Comparison of ENCODE assay signal across 25 mouse cellular contexts in the genomic region with DNA sequence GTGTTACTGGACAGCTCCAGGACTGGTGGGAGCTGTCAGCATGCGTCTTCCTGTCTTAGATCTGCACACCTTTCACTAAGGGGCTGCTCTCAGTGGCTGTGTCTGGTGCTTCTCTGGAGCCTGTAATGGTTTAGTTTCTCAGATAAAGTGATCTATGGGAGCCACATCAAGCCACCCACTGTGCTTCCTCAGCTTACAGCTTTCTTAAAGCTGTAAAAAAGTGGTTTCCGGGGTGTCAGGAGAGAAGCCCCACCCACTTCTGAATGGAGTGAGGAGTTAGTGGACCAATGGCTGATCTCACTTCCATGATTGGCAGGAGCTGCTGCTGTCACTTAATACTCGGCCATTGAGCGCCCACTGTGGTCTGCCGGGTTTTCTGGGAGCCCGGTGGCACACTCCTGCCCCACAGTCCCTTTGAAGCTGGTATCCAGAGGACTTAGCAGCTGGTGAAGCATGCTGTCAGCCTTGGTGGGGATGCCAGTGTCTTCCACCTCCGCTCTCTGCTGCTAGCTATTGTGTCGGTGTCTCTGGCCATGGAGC. TPM values are rescaled to one million over a fixed set of nuclear protein-coding genes. Genes with fewer than 3 reads are reported as not detected.
A peak's percentile ranks its signal among the peaks of the same experiment; 100 is the strongest.
DNase-seq lines count a peak whose midpoint lies in the region; ATAC-seq lines count a peak whose summit lies in the region.
"Had no signal": no experiment of that assay in that cellular context is flagged by ENCODE, and none has a peak within 500 bp of the region (broad histone marks: within the 10 kb centered on the region; RNA-seq: fewer than 3 reads in every experiment).

No protein-coding gene starts in this region.

- no peak overlapping the region for H3K27ac ChIP-seq in kidney, embryonic 16.5 days (ENCODE audit: low read length)
- no peak overlapping the region for H3K27ac ChIP-seq in neural tube, embryonic 15.5 days (replicated peaks)
- H3K27ac ChIP-seq: embryonic facial prominence, embryonic 10.5 days; heart, adult 2 months had no signal

- peaks cover 67% of the 10 kb centered on the region for H3K36me3 ChIP-seq in kidney, embryonic 16.5 days (ENCODE audit: insufficient read depth, low read length)
- peaks cover 53% of the 10 kb centered on the region for H3K36me3 ChIP-seq in neural tube, embryonic 15.5 days

- no peak overlapping the region for H3K9ac ChIP-seq in kidney, embryonic 16.5 days (replicated peaks; ENCODE audit: low read length)
- no peak overlapping the region for H3K9ac ChIP-seq in neural tube, embryonic 15.5 days (replicated peaks)

- intact Hi-C loops in left cerebral cortex, postnatal 4 days (cut with DNase I): loop anchor here (5.0 kb wide), 1 partner anchor 131 kb away; no protein-coding TSS in a partner anchor

- ATAC-seq in frontal cortex, adult (ENCODE audit: low TSS enrichment): peak; percentile 39
- ATAC-seq in CD4-positive, CD25-positive, alpha-beta regulatory T cell, adult 4 months: peak; percentile 60
- peak; percentile 73 for ATAC-seq in inflammation-experienced regulatory T-cells, adult 6 months
- ATAC-seq in kidney, embryonic 16.5 days (ENCODE audit: low FRiP score, low TSS enrichment): no peak
- no peak for ATAC-seq in neural tube, embryonic 15.5 days (ENCODE audit: low FRiP score)
- ATAC-seq: hindbrain, embryonic 16.5 days had no signal

- no peaks in the 10 kb centered on the region for H3K27me3 ChIP-seq in kidney, embryonic 16.5 days (ENCODE audit: insufficient read depth, low read length)
- no peaks in the 10 kb centered on the region for H3K27me3 ChIP-seq in neural tube, embryonic 15.5 days (replicated peaks)

- H3K4me3 ChIP-seq in kidney, embryonic 16.5 days (ENCODE audit: low read length): no peak overlapping the region
- no peak overlapping the region for H3K4me3 ChIP-seq in neural tube, embryonic 15.5 days (replicated peaks)
- H3K4me3 ChIP-seq: embryonic facial prominence, embryonic 10.5 days; heart, adult 2 months had no signal

- H3K4me2 ChIP-seq in kidney, embryonic 16.5 days (replicated peaks; ENCODE audit: low read depth, low read length): no peak overlapping the region
- no peak overlapping the region for H3K4me2 ChIP-seq in neural tube, embryonic 15.5 days
- H3K4me2 ChIP-seq: liver, embryonic 11.5 days had no signal

- 73% methylated on average over 8 of the region's 8 CpGs for WGBS in kidney, embryonic 16.5 days
- WGBS in neural tube, embryonic 15.5 days: 62% methylated on average over 8 of the region's 8 CpGs

- DNase-seq in frontal cortex, postnatal 25 days (ENCODE audit: low spot score in 2 of 2): no peak
- DNase-seq in thymus, postnatal 10 days (ENCODE audit: low spot score in 2 of 2): peak; percentile 12 to 18
- no peak for DNase-seq in left cerebral cortex, postnatal 4 days
- DNase-seq: adrenal gland, postnatal 14 days; cerebellum, adult 18-20 months; gastrocnemius, postnatal 10 days; heart, adult 2 months; heart, postnatal 4 days; kidney, adult 11 months; kidney, postnatal 10 days; lung, adult 2 months; lung, postnatal 4 days; right cerebral cortex, postnatal 25 days had no signal

- H3K9me3 ChIP-seq in kidney, embryonic 16.5 days (ENCODE audit: low read length): no peaks in the 10 kb centered on the region
- H3K9me3 ChIP-seq in neural tube, embryonic 15.5 days (replicated peaks): no peaks in the 10 kb centered on the region
- H3K9me3 ChIP-seq: embryonic facial prominence, embryonic 10.5 days had no signal

- H3K4me1 ChIP-seq in kidney, embryonic 16.5 days (ENCODE audit: insufficient read depth, low read length): peaks cover 10% of the 10 kb centered on the region
- peaks cover 30% of the 10 kb centered on the region for H3K4me1 ChIP-seq in neural tube, embryonic 15.5 days
- H3K4me1 ChIP-seq: embryonic facial prominence, embryonic 10.5 days had no signal

RNA-seq across cellular contexts. Expression of gene Gm20388, which starts 35.8 kb away (rescaled TPM):
- 10 to 100 TPM; 10.7 to 12.8 TPM for polyA plus RNA-seq in CD4-positive, CD25-positive, alpha-beta regulatory T cell, adult 4 months (2017; shearing (Covaris generic))
- 10 to 100 TPM; 10.8 to 14.1 (median 11.8) TPM for polyA plus RNA-seq in inflammation-experienced regulatory T-cells, adult 6 months (2017; shearing (Covaris generic))
- total RNA-seq in left cerebral cortex, postnatal 4 days (2021): 10 to 100 TPM in 1 of 2 experiments, 1 to 10 TPM in 1; 6.5 to 12.8 TPM
- 2.9 and 7.7 TPM in 2 replicates for polyA plus RNA-seq in kidney, embryonic 16.5 days (2015; fragmentation: Nextera tagmentation; extraction: Ambion mirVana)
- polyA plus RNA-seq in neural tube, embryonic 15.5 days (2015; fragmentation: Nextera tagmentation; extraction: Ambion mirVana): 3.5 TPM in 1 of 2 replicates, not detected in the other
- polyA plus RNA-seq: forebrain, embryonic 11.5 days; heart, embryonic 14.5 days; limb, embryonic 11.5 days had no signal

RNA-seq across cellular contexts. Expression of gene Usp10, which starts 36.2 kb away (rescaled TPM):
- polyA plus RNA-seq in CD4-positive, CD25-positive, alpha-beta regulatory T cell, adult 4 months (2017; shearing (Covaris generic)): 10 to 100 TPM; 56.3 to 97.3 TPM
- polyA plus RNA-seq in inflammation-experienced regulatory T-cells, adult 6 months (2017; shearing (Covaris generic)): 10 to 100 TPM; 37.4 to 55.0 (median 43.9) TPM
- 100 to 1,000 TPM; 150 to 152 TPM for total RNA-seq in left cerebral cortex, postnatal 4 days (2021)
- polyA plus RNA-seq in kidney, embryonic 16.5 days (2015; fragmentation: Nextera tagmentation; extraction: Ambion mirVana): 194 and 197 TPM in 2 replicates
- 121 and 127 TPM in 2 replicates for polyA plus RNA-seq in neural tube, embryonic 15.5 days (2015; fragmentation: Nextera tagmentation; extraction: Ambion mirVana)

RNA-seq across cellular contexts. Expression of gene Crispld2, which starts 45.8 kb away (rescaled TPM):
- polyA plus RNA-seq in CD4-positive, CD25-positive, alpha-beta regulatory T cell, adult 4 months (2017; shearing (Covaris generic)): under 1 TPM; 0.11 to 0.14 TPM
- polyA plus RNA-seq in inflammation-experienced regulatory T-cells, adult 6 months (2017; shearing (Covaris generic)): under 1 TPM in 1 of 3 experiments, not detected in 2; 0.34 TPM
- 1 to 10 TPM; 1.7 to 1.8 TPM for total RNA-seq in left cerebral cortex, postnatal 4 days (2021)
- 8.7 and 10.1 TPM in 2 replicates for polyA plus RNA-seq in kidney, embryonic 16.5 days (2015; fragmentation: Nextera tagmentation; extraction: Ambion mirVana)
- 2.6 and 5.8 TPM in 2 replicates for polyA plus RNA-seq in neural tube, embryonic 15.5 days (2015; fragmentation: Nextera tagmentation; extraction: Ambion mirVana)
- total RNA-seq: common myeloid progenitor, adult 5-6 weeks had no signal

Comparison
In these comparisons a context has a peak if more than half of its experiments do, and no peak if none do; other contexts are left out.
1. ATAC-seq: peak in frontal cortex, adult (single experiment), CD4-positive, CD25-positive, alpha-beta regulatory T cell, adult 4 months (single experiment) and inflammation-experienced regulatory T-cells, adult 6 months (single experiment); none in kidney, embryonic 16.5 days (single experiment) and neural tube, embryonic 15.5 days (single experiment).
2. DNase-seq: peak in thymus, postnatal 10 days (2 of 2); none in frontal cortex, postnatal 25 days (0 of 2) and left cerebral cortex, postnatal 4 days (single experiment).